Mouse (Mus musculus): Measurements from ENCODE around the gene Kdm6b.

Gene Kdm6b

GRCm38 (mm10) chr11:69366157-69366854 lies 47.2 kb downstream of the Kdm6b start:
- DNase-seq (ENCODE audit: low read depth): no peak

- no peak for DNase-seq (ENCODE audit: low read depth)
Measured at GRCm38 (mm10) chr11:69365722-69366121, 47.8 kb downstream of the Kdm6b start.

GRCm38 (mm10) chr11:69364910-69365309 lies 48.6 kb downstream of the Kdm6b start:
- DNase-seq (ENCODE audit: low read depth): no peak

- DNase-seq (ENCODE audit: low read depth): no peak
Measured at GRCm38 (mm10) chr11:69364376-69364775, 49.1 kb downstream of the Kdm6b start.

GRCm38 (mm10) chr11:69362479-69362878 lies 51.0 kb downstream of the Kdm6b start:
- DNase-seq (ENCODE audit: low read depth): no peak

GRCm38 (mm10) chr11:69362021-69362420 lies 51.5 kb downstream of the Kdm6b start:
- DNase-seq (ENCODE audit: low read depth): no peak

GRCm38 (mm10) chr11:69357690-69358089 lies 55.8 kb downstream of the Kdm6b start:
- DNase-seq (ENCODE audit: low read depth): no peak

GRCm38 (mm10) chr11:69356544-69356943 lies 56.9 kb downstream of the Kdm6b start:
- DNase-seq (ENCODE audit: low read depth): no peak
